Mouse (Mus musculus): ENCODE data around the gene Col18a1. TPM values are rescaled to one million over a fixed set of nuclear protein-coding genes. Genes with fewer than 3 reads are reported as not detected.

The Col18a1 gene
- polyA plus RNA-seq, 1 experiment from 2014 or later = 33.2 TPM

- no peaks in the 10 kb centered on the region for H3K36me3 ChIP-seq (ENCODE audit: insufficient read depth, low read length)
- no peak overlapping the region for H3K4me3 ChIP-seq (ENCODE audit: low read depth, low read length)
- H3K4me1 ChIP-seq (ENCODE audit: insufficient read depth, low read depth, low read length) = no peaks in the 10 kb centered on the region
- H3K9ac ChIP-seq (replicated peaks; ENCODE audit: low read depth) = no peak overlapping the region
- WGBS = 70% methylated on average over 6 of the region's 6 CpGs
- no peaks in the 10 kb centered on the region for H3K9me3 ChIP-seq (ENCODE audit: low read length)
- ATAC-seq (no peak), DNase-seq (ENCODE audit: low spot score) (no peak)
- TF ChIP-seq CTCF (IDR thresholded peaks at IDR 0.05) (no peak), EP300 (IDR thresholded peaks at IDR 0.05) (no peak)
- H3K27ac ChIP-seq (ENCODE audit: low read length) = no peak overlapping the region
- H3K27me3 ChIP-seq (replicated peaks; ENCODE audit: insufficient read depth, low read length) = no peaks in the 10 kb centered on the region
- H3K4me2 ChIP-seq (replicated peaks; ENCODE audit: low read depth, low read length) = no peak overlapping the region
Measured at GRCm38 (mm10) chr10:77129637-77130410, 36.5 kb downstream of the Col18a1 start.

GRCm38 (mm10) chr10:77127926-77128325, 38.4 kb downstream of the Col18a1 start:
- Histone ChIP-seq H3K9me3 (ENCODE audit: low read length) (no peaks in the 10 kb centered on the region), H3K36me3 (ENCODE audit: insufficient read depth, low read length) (no peaks in the 10 kb centered on the region), H3K4me3 (ENCODE audit: low read depth, low read length) (no peak overlapping the region), H3K9ac (replicated peaks; ENCODE audit: low read depth) (no peak overlapping the region), H3K27ac (ENCODE audit: low read length) (no peak overlapping the region), H3K27me3 (replicated peaks; ENCODE audit: insufficient read depth, low read length) (no peaks in the 10 kb centered on the region), H3K4me2 (replicated peaks; ENCODE audit: low read depth, low read length) (no peak overlapping the region), H3K4me1 (ENCODE audit: insufficient read depth, low read depth, low read length) (no peaks in the 10 kb centered on the region)
- ATAC-seq (peak; percentile 56), DNase-seq (ENCODE audit: low spot score) (peak; percentile 48)
- 49% methylated on average over 2 of the region's 2 CpGs for WGBS
- TF ChIP-seq EP300 (IDR thresholded peaks at IDR 0.05) (no peak), CTCF (IDR thresholded peaks at IDR 0.05) (peak; percentile 66)

GRCm38 (mm10) chr10:77126590-77126989, 39.8 kb downstream of the Col18a1 start:
- TF ChIP-seq EP300 (IDR thresholded peaks at IDR 0.05) = no peak
- TF ChIP-seq CTCF (IDR thresholded peaks at IDR 0.05) = no peak
- Histone ChIP-seq H3K4me2 (replicated peaks; ENCODE audit: low read depth, low read length) (no peak overlapping the region), H3K9ac (replicated peaks; ENCODE audit: low read depth) (no peak overlapping the region), H3K27me3 (replicated peaks; ENCODE audit: insufficient read depth, low read length) (no peaks in the 10 kb centered on the region), H3K36me3 (ENCODE audit: insufficient read depth, low read length) (no peaks in the 10 kb centered on the region), H3K27ac (ENCODE audit: low read length) (no peak overlapping the region), H3K9me3 (ENCODE audit: low read length) (no peaks in the 10 kb centered on the region), H3K4me3 (ENCODE audit: low read depth, low read length) (no peak overlapping the region), H3K4me1 (ENCODE audit: insufficient read depth, low read depth, low read length) (no peaks in the 10 kb centered on the region)
- WGBS = 94% methylated on average over 2 of the region's 2 CpGs
- ATAC-seq (no peak), DNase-seq (ENCODE audit: low spot score) (no peak)

- 79% methylated on average over 18 of the region's 18 CpGs for WGBS
- H3K9me3 ChIP-seq (ENCODE audit: low read length) = no peaks in the 10 kb centered on the region
- no peak overlapping the region for H3K27ac ChIP-seq (ENCODE audit: low read length)
- TF ChIP-seq CTCF (IDR thresholded peaks at IDR 0.05) = no peak
- no peaks in the 10 kb centered on the region for H3K4me1 ChIP-seq (ENCODE audit: insufficient read depth, low read depth, low read length)
- ATAC-seq (no peak), DNase-seq (ENCODE audit: low spot score) (no peak)
- H3K36me3 ChIP-seq (ENCODE audit: insufficient read depth, low read length) = no peaks in the 10 kb centered on the region
- no peaks in the 10 kb centered on the region for H3K27me3 ChIP-seq (replicated peaks; ENCODE audit: insufficient read depth, low read length)
- H3K4me2 ChIP-seq (replicated peaks; ENCODE audit: low read depth, low read length) = no peak overlapping the region
- H3K4me3 ChIP-seq (ENCODE audit: low read depth, low read length) = no peak overlapping the region
- no peak overlapping the region for H3K9ac ChIP-seq (replicated peaks; ENCODE audit: low read depth)
Measured at GRCm38 (mm10) chr10:77125078-77125731, 41.1 kb downstream of the Col18a1 start.

GRCm38 (mm10) chr10:77123953-77124352, 42.4 kb downstream of the Col18a1 start:
- Histone ChIP-seq H3K4me3 (ENCODE audit: low read depth, low read length) (no peak overlapping the region), H3K4me2 (replicated peaks; ENCODE audit: low read depth, low read length) (no peak overlapping the region), H3K27me3 (replicated peaks; ENCODE audit: insufficient read depth, low read length) (no peaks in the 10 kb centered on the region), H3K9me3 (ENCODE audit: low read length) (no peaks in the 10 kb centered on the region), H3K4me1 (ENCODE audit: insufficient read depth, low read depth, low read length) (no peaks in the 10 kb centered on the region), H3K36me3 (ENCODE audit: insufficient read depth, low read length) (no peaks in the 10 kb centered on the region), H3K27ac (ENCODE audit: low read length) (no peak overlapping the region), H3K9ac (replicated peaks; ENCODE audit: low read depth) (no peak overlapping the region)
- ATAC-seq = no peak
- TF ChIP-seq EP300 (IDR thresholded peaks at IDR 0.05) = no peak
- TF ChIP-seq CTCF (IDR thresholded peaks at IDR 0.05) = no peak
- 52% methylated on average over 8 of the region's 8 CpGs for WGBS
- no peak for DNase-seq (ENCODE audit: low spot score)

- Histone ChIP-seq H3K4me1 (ENCODE audit: insufficient read depth, low read depth, low read length) (peaks cover 6% of the 10 kb centered on the region; the same call in 1 of the 2 replicates), H3K9ac (replicated peaks; ENCODE audit: low read depth) (no peak overlapping the region), H3K4me2 (replicated peaks; ENCODE audit: low read depth, low read length) (no peak overlapping the region), H3K9me3 (ENCODE audit: low read length) (no peaks in the 10 kb centered on the region), H3K27ac (ENCODE audit: low read length) (no peak overlapping the region), H3K27me3 (replicated peaks; ENCODE audit: insufficient read depth, low read length) (no peaks in the 10 kb centered on the region), H3K36me3 (ENCODE audit: insufficient read depth, low read length) (no peaks in the 10 kb centered on the region), H3K4me3 (ENCODE audit: low read depth, low read length) (no peak overlapping the region)
- DNase-seq (ENCODE audit: low spot score) = no peak
- no peak for ATAC-seq
- WGBS = 77% methylated on average over 8 of the region's 8 CpGs
- no peak for TF ChIP-seq CTCF (IDR thresholded peaks at IDR 0.05)
- TF ChIP-seq EP300 (IDR thresholded peaks at IDR 0.05) = no peak
Measured at GRCm38 (mm10) chr10:77121287-77122022, 44.9 kb downstream of the Col18a1 start.

Data from lung, postnatal 0 days (tissue).